Mouse (Mus musculus) layer of hippocampus, postnatal 25 days (tissue): ENCODE measurements around the gene Tbc1d16. TPM values are rescaled to one million over a fixed set of nuclear protein-coding genes. Genes with fewer than 3 reads are reported as not detected.

Experiments
- DNase-seq, 2 experiments: peaks; one replicate each; pipeline ENCODE4 v3.0.0; 2022; ENCODE audit warnings: mixed read lengths in 2 of 2, low spot score in 1 of 2; ENCODE audit errors: extremely low spot score in 1 of 2
- total RNA-seq, 2 experiments: library from RNA; stranded (reverse); gene quantifications; 2 replicates each; pipeline ENCODE4 v1.2.3; 2021

Gene Tbc1d16
- total RNA-seq, 2 experiments from 2014 or later, result 53.6 to 55.9 TPM

DNA sequence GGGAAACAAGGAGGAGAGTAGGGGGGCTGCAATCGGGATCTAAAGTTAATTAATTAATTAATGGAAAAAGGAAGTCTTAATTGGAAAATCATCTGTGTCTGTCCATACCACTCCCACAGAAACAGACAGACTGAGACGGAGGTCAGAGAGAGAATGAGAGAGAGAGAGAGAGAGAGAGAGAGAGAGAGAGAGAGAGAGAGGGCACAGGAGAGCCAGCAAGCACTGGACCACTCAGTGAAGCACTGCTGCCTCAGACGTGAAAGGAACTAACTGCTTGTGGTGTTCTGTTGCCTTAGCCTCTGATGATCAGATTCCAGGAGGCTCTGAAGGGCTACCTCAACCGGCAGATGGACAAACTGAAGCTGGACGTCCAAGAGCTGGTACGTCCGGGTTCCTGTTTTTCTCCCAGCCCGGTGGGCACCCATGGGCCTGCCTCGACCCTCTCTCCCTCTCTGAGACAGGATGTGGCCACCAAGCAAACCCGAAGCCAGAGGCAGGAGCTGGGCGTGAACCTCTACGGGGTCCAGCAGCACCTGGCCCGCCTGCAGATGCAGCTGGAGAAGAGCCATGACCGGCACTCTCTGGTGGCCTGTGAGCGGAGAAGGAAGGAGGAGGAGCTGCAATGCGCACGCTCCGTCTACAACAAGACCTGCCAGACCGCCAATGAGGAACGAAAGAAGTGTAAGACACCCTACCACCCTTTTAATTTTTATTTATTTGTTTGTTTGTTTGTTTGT lies 9.4 kb upstream of the Tbc1d16 start:
- no peak for DNase-seq

DNA sequence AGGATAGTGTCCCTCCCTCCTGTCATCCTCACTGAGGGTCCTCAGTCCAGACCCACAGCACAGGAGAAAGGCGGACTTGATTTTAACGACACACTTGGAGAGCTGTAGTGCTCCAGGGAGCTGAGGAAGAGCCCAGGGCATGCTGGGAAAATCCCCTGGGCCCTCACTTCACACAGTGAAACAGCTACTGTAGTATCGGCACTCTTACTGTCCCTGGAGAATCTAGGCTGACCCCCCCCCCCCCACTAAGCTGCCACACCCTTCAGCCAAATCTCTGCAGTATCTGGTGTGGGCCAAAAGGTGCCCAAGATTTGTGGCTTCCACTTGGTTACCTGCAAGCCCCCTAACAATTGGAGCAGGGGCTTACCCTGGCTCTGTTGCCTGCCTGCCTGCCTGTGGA lies 8.7 kb upstream of the Tbc1d16 start:
- DNase-seq, result no peak

DNA sequence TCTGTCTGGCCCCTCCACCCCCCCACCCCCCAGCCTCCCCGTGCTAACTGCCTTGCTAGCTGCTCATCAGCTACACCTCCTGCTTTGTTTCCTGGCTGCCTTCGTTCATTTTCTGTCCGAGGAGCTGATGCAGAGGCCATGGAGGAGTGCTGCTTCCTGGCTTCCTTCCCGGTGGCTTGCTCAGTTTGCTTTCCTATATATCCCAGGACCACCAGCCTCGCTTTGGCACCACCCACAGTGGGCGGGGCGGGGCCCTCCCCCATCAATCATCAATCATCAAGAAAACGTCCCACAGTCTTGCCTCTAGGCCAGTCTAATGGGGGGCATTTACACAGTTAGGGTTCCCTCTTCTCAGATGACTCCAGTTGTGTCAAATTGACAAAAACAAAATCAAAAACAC lies 8.1 kb upstream of the Tbc1d16 start:
- no peak for DNase-seq

DNA sequence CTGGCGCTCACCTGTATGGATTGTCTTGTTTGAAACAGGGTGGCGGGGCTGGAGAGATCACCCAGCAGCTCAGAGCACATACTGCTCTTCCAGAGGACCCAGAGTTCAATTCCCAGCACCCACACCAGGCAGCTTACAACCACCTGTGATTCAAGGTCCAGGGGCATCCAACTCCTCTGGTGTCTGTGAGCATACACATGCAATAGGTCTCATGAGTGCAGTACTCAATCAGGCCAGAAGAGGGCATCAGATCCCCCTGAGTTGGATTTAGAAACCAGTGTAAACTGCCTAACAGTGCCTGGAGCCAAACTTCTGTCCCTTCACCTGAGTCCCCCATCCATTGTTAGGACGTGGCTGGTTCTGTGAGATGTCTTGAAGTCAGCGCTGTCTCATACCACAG lies 7.3 kb upstream of the Tbc1d16 start:
- peak in 1 of 2 experiments; percentile 71 for DNase-seq

DNA sequence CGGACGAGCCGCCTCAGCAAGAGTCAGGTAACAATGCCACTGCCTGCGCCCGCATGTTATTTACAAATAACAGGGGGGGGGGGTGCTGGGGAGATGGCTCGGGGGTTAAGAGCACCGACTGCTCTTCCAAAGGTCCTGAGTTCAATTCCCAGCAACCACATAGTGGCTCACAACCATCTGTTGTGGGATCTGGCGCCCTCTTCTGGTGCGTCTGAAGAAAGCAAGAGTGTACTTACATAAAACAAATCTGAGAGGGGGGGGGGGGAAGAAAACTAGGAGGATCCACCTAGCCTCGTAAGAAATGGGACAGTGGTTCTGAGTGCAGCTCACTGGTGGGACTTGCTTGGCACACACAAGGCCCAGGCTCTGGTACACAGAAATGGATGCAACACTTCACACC lies 6.5 kb upstream of the Tbc1d16 start:
- no peak for DNase-seq

DNA sequence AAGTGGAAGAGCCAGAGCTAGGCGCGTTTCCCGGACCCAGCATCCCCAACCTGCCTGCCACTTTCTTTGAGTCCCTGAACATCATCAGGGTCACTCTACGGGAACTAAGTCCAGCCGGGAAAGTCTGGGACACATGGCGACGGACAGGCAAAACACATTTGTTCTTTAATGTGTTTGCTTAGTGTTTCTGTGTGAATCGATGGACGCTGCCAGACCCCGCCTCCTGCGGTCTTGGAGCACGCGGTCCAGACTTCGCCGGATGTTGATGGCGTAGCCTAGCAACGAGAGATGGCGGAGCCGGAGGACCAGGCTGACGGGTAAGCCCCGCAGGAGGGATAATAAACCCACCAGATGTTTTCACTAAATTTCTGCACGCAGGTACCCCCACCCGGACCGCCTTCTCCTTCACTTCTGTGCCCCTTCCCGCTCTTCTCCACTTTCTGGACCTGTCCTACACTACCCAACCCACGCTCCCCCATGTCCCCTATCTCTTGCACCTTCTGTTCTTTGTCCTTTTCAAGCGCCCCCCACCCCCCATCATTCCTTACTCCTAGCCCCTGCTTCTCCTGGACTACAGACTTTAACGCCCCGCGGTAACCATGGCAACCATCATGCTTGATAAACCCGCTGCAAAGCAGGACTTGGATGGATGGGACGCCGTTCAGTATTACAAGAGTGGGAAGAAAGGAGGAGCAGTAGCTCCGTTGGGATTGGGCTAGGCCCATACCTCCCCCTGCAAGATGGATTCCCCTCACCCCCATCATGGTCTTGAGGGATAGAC lies 737 bp upstream of the Tbc1d16 start:
- DNase-seq, result peak; percentile 60 to 61

DNA sequence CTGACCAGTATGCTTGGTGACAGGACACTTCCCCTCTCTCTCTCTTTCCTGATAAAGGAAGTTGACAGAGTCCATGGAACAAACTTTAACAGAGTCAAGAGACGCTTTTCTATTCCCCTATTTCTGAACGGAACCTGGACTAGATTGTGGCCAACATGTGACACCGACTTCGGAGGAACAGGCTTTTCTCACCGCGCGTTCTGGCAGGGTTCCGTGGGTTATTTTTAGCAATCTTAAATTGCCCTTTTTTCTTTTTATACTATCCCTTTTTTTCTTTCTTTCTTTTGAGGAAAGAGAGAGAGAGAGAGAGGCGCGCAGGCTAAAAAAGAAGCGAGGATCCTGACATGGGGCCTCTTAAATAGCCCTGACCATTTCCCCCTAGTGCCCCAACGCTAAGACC lies 708 bp downstream of the Tbc1d16 start:
- no peak for DNase-seq

DNA sequence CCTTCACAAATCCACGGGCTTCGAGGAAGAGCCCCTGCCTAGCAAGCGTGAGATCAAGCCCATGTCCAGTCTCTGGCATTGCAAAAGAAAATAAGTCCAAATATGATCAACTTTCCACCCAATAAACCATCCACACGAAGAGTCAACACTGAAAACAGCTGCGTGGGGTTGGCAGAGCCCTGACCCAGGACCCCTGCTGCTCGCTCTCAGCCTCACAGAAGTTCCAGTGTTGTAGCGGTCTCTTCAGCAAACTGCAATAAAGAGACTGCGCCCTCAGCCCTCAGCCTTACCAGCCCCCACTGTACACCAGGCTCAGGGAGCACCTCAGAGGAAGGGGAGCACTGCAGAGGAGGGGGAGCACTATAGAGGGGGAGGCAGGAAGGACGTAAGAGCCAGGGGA lies 2.7 kb downstream of the Tbc1d16 start:
- DNase-seq, result no peak

DNA sequence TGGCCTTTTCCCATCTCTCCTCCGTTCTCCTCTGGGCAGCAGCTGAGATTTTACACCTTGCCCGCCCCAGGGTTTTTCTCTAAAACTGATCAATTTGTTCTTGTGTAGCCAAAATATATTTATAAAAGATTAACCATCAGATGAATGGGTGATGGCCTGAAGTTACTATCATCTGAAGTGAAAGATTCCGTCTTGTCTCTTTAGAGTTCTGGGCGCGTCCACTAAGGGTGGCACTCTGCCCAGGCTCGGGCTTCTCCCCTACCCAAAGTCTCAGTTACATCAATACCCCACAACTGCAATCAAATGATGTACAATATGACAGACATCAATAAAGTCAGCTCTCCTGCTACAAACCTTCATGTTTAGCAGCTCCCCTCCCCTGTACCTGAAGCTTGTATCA lies 3.4 kb downstream of the Tbc1d16 start:
- DNase-seq, result no peak

DNA sequence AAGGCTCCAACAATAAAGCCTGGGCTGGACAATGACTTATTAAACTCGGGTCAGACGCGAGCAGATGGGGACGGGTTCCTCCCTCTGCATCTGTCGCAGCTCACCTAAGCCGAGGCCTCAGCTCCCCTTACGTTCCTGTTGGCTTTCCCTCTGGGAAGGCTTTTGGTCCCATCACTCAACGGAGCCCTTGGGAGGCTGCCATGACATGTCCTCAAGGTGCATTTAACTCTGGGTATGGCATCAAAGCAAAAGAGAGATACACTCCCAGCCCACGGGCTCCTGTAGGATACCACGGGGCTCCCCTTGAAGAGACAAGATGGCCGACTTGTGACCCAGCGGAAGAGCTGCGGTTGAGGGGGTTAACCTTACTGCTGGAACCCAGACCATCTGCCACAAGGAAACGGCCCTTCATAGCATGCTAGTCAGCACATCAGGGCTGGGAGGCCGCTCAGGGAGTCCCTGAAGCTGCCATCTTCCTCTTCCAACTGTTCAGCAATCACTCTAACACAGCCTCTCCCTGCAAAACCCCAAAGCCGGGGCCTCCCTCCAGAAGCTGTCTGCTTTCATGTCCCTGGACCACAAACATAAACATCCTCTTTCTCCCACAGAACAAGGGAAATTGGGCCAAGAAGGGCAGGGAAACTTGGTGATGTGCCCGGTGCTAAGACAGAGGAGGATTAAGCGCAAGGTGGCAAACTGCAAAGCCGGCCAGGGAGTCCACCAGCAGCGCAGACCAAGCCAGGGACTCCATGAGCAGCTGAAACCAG lies 5.0 kb downstream of the Tbc1d16 start:
- DNase-seq, result no peak

DNA sequence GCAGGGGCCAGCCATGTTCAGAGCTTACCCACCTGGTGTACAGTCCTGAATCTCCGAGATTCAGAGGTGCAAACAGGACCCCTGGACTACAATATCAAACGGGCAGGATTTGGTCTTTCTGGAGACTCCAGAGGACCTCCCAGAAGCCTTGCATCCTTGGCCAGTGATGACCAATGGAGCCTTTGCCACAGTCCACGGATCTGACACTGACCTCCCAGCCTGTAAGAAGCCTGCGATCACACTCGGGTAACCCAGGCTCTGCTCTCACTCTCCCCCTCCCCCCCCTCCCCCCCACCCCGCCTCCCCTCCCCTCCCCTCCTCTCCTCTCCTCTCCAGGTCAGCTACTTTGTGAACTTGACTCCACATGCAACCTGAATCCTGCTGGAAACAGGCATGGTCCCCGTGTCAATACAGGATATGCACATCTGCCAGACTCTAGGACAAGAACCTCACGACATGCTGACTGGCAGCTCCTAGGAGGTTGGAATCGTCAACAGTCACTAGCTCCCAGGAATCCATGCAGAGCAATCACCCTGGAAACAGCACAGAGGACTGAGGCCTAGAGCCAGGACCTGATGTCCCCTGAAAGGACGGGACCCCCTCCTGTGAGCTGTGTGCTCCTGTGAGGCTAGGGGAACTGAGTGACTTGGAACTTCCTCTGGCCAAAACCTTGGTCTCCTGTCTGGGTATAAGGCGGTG lies 6.3 kb downstream of the Tbc1d16 start:
- no peak for DNase-seq

DNA sequence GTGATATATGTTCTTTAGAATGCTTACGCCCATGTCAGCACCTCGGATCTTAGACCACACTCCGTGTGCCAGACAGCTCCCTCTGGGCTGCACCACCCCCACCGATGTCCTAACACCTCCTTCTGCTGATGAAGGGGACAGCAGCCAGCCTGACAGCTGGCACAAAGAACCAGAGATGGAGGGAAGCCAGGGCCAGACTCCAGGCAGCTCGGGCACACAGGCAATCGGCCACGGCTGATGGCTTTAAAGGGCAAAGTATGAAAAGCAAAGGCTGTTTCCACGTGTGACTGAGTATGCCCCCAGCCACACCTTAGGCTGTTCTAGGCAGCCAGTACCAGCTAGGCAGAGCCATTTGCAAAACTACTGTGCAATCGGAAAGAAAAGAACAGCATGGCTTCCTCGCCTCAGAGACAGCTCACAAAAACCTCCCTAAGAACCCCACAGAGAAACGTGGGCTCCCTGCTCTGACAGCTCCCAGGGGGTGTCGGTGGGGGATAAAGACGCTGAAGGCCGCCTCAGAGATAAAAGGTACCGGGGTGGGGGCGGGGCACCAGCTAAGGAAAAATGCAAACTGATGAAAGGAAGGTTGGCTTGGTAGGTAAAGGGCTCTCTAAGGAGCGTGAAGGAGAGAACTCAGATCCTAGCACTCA lies 8.4 kb downstream of the Tbc1d16 start:
- peak; percentile 45 to 65 for DNase-seq

DNA sequence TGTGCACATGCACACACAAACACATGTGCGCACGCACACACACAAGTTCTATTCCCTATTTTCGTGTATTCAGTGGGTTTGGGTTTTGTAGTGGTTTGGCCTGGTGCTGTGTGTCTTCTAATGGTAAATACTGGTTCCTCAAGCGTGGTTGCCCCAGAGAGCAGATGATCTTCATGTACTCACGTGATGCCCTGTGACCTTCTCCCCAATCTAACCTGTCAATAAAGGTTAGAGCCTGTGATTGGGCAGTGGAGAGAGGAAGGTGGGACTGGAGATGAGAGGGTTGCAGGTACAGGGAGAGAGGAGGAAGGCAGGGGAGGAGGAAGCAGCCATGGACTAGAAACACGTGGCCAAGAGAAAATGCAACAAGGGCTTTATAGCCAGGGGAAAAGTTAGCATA lies 10.4 kb downstream of the Tbc1d16 start:
- DNase-seq, result no peak

DNA sequence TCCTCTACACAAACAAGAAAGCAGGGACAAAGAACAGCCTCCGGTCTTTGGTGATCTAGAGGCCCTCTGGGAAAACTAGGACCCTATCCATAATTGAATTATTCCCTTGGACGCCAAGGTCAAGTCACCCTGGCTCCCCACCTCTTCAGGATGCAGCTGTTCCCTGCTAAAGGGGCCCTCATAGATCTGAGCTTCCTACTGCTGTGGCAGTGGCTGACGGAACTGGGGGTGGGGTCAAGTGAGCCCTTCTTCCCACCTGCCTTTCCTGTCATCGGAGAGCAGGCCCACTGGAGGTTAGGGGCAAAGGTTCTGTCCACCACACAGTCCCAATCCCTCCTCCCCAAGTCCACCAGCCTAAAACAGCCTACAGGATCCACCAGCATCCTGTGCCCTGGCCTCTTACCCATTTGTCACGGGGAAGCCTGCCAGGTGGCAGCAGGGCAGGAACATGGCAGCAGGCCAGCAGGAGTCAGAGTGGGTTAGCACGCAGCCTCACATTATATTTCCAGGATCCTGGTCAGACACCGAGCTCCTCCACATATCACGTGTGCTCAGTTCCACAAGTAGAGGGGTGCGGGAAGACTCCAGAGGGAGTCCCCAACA lies 12.3 kb downstream of the Tbc1d16 start:
- no peak for DNase-seq

DNA sequence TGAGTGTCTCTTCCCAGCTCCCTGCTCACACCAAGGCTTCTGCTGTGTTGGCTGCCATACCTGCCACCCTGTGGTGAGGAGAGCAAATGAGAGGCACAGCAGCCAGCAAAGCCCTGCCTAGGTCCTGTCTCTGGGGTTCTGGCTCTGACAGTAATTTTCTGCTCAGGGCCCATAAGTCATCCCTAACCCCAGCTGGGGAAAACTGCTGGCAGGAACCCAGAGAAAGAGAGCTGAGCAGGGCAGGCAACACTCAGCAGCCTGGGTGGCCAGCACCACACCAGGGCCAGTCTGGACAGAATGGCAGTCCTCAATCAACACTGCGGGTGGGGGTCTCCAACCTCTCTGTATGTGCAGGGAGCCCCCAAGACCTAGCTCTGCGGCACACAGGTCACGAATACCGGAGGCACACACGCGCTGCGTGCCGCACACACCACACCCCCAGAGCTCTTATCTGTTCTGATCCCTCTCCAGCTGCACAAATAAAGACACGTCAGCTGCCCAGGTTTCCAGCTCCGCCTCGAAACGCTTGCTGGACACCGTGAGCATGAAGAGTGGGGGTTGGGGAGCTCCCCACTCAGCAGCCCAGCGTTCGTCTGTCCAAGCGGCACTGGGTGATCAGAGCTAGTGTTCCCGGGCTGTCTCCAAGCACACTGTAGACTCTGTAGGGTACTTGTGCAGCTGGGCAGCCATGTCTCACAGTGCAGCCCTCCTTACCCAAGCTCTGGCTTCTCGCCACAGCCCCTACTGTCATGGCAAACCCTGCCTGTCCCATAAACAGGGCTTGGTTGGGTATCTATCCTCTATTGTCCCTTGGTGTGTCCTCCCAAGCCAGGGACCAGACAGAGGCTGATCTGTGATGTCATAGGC lies 13.0 kb downstream of the Tbc1d16 start:
- no peak for DNase-seq

DNA sequence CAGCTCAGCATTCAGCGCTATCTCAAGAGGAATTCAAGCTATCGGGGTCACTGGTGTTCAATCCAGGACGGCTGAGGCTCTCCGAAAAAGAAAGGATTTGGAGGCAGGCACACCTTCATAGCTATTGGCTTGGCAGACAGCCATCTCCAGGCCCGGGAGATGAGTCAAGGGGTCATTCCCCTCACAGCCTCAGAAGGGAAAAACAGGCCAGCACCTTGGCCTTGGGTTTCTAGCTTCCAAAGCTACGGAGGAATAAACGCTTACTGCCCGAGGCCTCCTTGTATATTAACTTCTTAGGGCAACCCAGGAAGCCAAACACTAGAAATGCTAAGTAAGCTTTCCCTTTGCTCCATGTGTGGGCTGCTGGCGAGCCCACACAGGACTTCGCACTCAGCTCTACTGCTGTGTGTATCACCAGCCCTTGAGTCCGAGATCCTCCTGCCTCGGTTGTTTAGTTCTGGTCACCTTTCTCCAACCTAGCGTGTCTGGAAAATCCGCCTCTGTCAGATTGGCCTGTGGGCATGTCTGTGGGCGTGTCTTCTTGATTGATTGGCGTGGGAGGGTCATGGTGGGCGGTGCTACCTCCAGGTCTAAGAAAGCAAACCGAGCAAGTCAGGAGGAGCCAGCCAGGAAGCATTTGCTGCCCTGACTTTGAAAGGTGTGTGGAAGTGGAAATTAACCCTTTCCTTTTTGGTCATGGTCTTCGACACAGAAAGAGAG lies 15.0 kb downstream of the Tbc1d16 start:
- DNase-seq, result no peak

DNA sequence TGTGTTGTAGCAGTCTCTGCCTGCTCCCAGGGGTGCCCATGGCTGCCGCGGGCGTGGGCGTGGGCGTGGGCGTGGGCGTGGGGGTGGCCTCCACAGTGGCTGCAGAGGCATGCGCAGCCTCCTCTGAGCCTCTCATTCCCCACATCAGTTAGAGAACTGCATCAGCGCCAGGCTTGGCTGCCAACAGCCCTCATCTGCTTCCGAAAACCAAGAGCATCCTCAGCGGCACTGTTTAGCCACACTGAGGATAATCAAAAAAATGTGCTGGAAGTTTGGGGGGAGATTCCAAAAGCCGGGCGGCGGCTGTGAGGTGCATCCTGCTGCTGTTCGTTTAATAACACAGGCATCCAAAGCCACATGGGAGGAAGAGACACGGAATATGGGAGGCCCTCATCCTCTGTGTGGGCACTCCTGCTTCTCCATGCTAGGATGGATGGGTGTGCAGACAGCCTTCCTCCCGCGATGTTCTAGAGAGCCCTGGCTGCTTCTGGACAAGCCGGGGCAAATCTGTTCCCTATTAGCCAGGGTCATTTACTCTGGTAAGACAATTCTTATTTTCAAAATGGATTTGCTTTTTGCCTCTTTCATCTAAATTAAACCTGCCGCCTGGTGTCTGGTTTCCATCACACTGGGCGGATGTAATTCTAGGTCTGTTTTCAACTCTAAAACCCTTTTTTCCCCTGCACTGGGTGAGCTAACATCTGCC lies 16.5 kb downstream of the Tbc1d16 start:
- DNase-seq, result no peak
